Mouse (Mus musculus) ovary, postnatal 10 days (tissue): ENCODE measurements around the gene Adcy5.

Experiments used
- DNase-seq: peaks from one replicate; pipeline ENCODE4 v3.0.0; 2022; ENCODE audit warnings: low spot score

Gene Adcy5

DNA sequence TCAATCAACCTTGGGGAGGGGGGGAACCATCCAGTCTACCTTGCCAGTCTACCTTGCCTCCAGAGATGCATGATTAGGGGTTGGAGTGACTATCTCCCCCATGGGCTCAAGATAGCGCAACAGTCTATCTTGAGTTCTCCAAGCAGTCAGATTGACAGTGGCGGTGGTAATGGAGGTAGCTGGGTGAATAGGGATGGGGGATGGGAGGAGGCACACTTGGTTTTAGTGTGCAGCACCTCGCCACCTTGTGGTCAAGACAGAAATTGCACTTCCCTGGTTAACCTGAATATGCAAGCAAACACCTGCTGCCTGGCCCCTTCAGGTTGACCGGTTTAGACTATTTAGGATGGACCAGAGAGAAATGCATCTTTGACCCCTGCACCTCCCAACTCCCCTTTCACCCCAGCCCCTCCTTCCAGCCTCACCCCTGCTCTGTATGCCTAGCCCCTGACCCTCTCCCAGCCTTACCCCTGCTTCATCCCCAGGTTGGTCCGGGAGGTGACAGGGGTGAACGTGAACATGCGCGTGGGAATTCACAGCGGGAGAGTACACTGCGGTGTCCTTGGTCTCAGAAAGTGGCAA lies 115.8 kb downstream of the Adcy5 start:
- DNase-seq = peak; percentile 67

GRCm38 (mm10) chr16:35270945-35271344 lies 116.3 kb downstream of the Adcy5 start:
- DNase-seq = no peak

- no peak for DNase-seq
Measured at GRCm38 (mm10) chr16:35271572-35271971, 116.9 kb downstream of the Adcy5 start.

- DNase-seq = no peak
Measured at GRCm38 (mm10) chr16:35272417-35272816, 117.7 kb downstream of the Adcy5 start.

- no peak for DNase-seq
Measured at GRCm38 (mm10) chr16:35278166-35278565, 123.5 kb downstream of the Adcy5 start.

DNA sequence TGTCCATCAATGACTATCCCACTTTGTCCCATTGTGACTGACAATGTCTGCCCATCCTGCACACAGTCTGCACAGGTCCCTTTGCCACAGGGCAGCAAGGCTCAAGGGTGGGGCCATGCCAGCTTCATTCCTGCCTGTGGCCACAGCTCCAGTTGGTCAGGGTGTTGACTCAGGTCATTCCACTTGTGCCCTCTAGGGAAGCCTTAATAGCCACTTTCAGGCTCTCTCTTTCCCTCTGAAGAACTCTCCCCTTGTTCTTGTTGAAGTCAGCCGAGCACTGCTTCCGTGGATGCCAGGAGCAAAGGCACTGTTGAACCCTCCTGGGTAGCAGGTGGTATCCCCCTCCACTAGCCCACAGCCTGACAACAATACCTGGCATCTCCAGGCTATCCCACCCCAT lies 127.8 kb downstream of the Adcy5 start:
- DNase-seq = no peak

DNA sequence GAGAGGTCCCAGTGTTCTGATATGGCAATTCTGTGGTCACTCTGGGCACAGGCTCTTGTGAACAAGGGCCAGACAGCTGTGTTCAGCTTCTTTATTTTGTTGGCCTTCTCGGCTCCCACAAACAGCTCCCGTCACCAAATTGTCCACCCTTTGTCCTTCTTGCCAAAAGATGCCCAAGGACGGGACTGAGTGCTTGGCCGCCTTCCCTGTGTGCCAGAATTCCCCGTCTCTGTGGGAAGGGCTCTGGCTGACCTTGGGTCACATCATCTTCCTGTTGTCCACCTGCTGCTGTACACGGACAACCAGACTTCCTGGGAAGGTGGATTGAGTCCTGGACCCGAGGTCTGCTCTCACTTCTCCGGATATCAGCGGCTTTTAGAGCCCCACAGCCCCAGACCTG lies 131.1 kb downstream of the Adcy5 start:
- DNase-seq = no peak

- no peak for DNase-seq
Measured at GRCm38 (mm10) chr16:35287244-35287643, 132.6 kb downstream of the Adcy5 start.

GRCm38 (mm10) chr16:35297786-35298185 lies 143.1 kb downstream of the Adcy5 start:
- DNase-seq = no peak

GRCm38 (mm10) chr16:35300156-35300555 lies 145.5 kb downstream of the Adcy5 start:
- DNase-seq = no peak

DNA sequence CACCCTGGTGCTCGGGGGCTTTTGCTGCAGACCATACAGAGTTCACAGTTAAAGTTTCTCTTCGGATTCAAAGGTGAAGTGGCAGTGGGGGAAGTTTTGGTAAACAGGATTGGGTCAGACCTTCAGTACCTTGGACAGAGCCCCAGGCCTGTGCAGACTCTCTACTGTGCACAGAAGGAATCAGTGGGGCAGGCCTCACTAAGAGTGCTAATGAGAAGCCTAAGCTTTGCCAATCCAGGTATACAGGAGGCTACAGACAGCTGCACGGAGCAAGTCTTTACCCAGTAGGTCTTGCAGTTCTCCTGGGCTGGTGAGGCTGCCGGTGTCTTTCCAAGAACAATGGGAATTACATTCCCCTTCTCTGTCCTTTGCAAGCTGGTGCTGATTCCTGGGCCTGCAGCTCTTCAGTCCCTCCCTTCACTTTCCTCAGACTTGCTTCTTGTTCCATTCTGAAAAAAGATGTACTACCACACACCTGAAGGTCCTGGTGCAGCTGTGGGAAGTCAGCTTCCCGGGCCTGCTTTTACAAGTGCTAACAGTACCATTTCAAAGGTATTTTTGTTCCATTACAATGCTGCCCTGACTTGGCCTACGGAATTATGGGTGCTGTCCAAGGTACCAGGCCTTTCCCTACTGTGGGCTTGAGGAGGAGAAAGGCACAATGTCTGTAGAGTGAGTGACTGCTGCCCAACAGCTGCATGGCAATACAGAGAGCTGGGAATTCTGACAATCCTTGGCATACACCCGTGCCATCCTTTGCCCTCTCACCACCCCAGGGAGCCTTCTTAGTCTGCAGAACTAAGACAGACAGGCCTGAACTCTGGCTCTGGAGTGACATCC lies 148.0 kb downstream of the Adcy5 start:
- no peak for DNase-seq

DNA sequence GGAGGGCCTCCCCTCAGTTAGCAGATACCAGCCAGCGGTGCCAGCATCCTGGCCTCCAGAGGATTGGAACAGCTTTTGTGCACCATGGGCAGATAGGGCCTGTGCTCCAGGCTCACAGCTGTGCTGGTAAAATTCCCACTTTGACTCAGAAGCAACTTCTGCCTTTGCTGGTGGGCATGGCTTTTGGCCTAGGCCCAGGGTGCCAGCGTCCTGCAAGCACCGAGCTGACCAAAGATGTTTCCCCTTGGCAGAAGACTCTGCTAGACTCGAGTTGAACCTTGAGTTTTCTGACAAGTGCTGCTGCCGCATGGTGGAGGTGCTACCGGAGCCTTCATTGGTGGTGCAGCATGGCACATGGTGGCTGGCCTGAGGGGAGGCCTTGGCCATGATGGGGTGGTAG lies 149.0 kb downstream of the Adcy5 start:
- no peak for DNase-seq

- no peak for DNase-seq
Measured at GRCm38 (mm10) chr16:35304416-35304815, 149.7 kb downstream of the Adcy5 start.

- DNase-seq = no peak
Measured at GRCm38 (mm10) chr16:35305226-35305625, 150.5 kb downstream of the Adcy5 start.

GRCm38 (mm10) chr16:35306631-35307030 lies 152.0 kb downstream of the Adcy5 start:
- DNase-seq = no peak

DNA sequence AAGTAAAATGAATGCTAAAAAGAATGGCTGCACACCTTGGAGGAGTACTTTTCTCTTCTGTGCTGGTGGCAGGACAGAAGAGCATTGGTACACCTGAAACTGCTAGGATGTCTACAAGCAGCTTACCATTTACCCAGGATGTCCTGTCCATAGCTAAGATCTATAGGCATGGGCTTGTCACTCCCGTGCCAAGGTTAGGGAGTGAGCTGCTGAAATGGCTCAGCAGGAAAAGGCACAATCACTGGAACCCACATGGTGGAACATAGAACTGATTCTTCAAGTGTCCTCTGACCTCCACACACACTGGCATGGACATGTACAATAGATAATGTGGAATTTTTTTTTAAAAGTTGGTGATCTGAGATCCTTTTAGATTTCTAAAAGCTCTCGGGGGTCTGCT lies 152.7 kb downstream of the Adcy5 start:
- no peak for DNase-seq

DNA sequence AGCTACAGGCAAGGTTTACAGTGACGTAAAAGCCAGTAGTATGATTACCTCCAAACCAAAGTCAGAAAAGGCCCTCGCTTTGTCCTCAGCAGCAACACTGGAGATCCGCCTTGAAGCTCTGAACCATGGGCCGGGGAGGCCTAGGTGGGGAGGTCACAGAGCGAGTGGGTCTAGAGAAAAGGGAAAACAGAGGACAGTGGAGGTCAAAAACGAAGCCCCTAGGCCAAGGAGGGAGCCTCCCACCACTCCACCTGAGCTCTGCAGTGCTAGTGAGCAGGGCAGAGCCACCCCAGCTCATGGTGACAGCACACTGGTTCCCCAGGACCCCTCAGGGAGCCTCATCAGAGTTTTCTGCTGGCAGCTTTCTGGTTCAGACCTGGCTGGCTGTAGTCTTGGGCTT lies 153.3 kb downstream of the Adcy5 start:
- no peak for DNase-seq

DNA sequence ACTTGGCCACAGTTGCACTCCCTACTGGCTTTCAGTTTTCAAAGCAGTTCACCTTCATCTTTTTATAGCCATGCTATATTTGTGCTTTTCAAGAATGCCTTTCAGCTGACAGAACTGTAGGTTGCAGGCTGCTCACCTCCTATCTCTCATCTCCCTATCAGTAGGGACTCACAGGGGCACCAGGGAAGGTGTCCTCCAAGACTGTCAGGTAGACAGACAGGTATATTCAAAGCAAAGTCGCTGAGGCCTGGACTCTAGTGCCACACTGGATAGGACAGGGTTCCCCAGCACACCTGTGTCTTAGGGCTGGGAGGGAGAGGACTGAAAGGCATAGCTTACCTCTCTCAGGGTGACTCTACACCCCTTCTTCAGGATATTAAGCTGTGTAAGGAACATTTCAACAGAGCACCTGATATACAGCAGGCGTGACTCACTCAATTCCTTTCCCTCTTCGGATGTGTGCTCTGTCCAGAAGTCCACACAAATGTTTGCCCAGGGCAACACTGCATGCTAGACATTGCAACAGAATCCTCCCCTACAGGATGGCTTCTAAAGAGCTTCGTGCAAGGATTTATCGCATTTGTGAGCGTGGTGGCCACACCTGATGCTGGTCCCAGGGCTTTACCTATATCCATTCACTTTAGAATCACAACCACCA lies 153.9 kb downstream of the Adcy5 start:
- no peak for DNase-seq

- no peak for DNase-seq
Measured at GRCm38 (mm10) chr16:35309634-35310033, 155.0 kb downstream of the Adcy5 start.

DNA sequence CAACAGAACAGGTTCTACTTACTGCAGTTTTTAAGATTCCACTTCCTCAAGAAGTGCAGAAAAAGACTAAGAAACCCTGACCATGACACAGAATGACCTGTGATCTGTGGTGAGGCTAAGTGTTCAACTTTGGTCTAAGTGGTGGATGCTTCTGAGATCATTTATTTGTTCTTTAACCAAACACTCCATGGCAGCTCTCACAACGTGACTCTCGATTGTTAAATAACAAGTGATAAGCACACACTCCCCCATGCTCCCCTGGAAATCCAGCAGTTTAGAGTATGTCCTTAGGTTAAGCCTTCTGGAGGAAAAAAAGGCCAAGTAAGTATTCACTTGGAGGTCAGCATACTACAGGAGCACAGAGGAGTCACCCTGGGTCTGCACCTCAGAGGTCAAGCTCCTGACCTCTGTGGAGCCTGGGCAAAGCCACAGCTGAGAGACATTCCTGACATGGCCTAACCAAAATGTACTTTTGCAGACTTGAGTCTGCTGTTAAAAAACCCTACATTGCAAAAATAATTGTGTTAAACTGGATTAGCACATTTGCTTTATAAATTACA lies 156.0 kb downstream of the Adcy5 start:
- DNase-seq = no peak

DNA sequence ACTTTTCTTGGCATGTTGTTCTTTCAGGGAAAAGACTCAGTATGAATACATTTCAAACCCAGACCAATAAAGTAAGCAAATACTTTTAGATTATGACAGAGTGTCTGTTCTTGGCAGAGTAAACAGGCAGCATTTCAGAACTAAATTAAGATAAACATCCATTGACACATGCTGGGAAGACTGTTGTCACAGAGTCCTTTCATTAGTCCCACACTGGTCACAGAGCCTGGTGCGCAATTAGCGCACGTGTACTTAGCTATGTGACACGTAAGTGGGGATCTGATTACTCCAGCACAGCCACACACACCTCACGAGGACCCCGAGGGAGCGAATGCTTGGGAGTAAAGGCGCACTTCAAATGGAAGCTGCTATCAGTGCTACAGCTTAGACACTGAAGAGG lies 156.9 kb downstream of the Adcy5 start:
- no peak for DNase-seq

DNA sequence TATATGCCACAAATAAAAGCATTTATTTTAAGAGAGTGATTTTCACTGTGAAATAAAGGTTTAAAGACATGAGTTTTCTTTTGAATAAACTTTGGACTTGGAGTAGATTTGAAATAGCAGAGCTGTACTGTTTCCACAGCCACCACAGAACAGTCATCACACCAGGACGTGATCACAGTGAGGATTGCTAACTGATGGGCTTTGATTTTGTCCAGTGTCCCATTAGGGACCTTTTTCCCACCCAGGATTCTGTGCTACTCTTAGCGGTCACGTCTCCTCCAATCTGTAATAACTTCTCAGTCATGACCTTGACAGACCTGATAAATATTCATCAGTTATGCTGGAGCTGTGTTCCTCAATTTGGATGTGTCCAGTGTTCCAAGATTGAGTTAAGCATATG lies 160.8 kb downstream of the Adcy5 start:
- DNase-seq = no peak

GRCm38 (mm10) chr16:35316856-35317264 lies 162.2 kb downstream of the Adcy5 start:
- no peak for DNase-seq
